Mouse (Mus musculus): ENCODE measurements at regions not wholly inside any gene's neighbourhood (a gene's known extent, or its start where the extent isn't known, plus 50 kb on each side); places are given as distances from the start of the nearest gene placed in this dataset.

DNA sequence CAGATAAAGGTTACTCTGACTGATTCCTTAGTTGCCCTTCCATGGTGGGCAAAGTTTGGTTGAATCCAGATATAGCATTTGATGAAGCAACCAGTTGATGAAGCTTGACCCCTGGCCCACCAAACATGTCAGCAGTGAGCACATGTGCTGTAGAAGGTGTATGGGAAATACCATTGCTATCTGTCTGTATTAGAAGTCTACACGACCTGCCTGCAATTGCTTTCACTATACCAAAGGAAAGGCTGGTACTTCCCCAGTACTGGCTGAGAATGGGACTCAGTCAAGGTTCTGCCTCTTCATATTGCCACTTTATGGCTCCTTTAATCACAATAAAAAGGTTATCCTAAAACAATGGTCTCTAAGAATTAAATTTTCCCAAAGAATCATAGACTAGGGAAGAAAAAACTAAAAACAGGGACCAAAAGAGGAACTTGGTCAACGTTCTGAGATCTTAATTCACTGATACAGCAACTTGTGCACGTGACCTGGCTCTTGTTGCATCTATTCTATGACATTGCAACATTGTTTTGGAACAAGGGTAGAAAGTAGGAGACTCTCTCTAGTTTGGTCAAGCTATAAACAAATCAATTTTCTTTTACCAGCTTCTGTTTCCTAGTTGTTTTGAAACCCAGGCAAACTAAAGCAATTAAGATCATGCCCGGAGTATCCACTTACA lies 284.0 kb downstream of the Rapgef2 start:
- 54% methylated on average over 4 of the region's 4 CpGs for WGBS
- no peak overlapping the region for H3K27ac ChIP-seq (ENCODE audit: control insufficient read depth, insufficient read depth, low read length)
- no peak for TF ChIP-seq CTCF (IDR thresholded peaks at IDR 0.05; ENCODE audit: borderline replicate concordance, control insufficient read depth, extremely low read depth, insufficient read depth, low read length, poor library complexity)
- no peak for TF ChIP-seq POLR2A (IDR thresholded peaks at IDR 0.05; ENCODE audit: control insufficient read depth, extremely low read depth, insufficient read depth, low read length, poor library complexity)
- no peak for DNase-seq
- H3K4me1 ChIP-seq (replicated peaks; ENCODE audit: control insufficient read depth, insufficient read depth, low read length) = no peaks in the 10 kb centered on the region
- no peaks in the 10 kb centered on the region for H3K27me3 ChIP-seq (ENCODE audit: control insufficient read depth, insufficient read depth, low read length)
- no peaks in the 10 kb centered on the region for H3K36me3 ChIP-seq (ENCODE audit: control insufficient read depth, insufficient read depth, low read length)
- H3K4me3 ChIP-seq (ENCODE audit: control insufficient read depth, insufficient read depth, low read length) = no peak overlapping the region

DNA sequence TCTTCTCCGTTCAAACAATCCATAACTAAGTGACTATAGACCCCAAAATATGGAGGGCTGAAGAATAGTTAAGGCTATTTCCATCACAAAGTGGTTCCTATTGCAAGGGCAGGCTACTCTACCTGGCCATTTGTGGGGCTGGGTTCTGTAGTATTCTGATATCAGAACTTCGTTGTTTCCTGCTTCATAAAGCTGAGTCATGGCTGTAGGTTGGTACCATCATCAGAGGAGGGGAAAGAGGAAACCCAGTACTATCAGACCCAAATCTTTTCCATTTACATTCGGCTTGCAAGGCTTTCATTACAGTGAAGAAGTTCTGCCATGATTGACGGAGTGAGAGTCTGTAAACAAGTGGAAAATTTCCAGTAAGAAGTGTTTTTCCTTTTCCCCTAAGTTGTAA lies 284.6 kb downstream of the Rapgef2 start:
- Histone ChIP-seq H3K27ac (ENCODE audit: control insufficient read depth, insufficient read depth, low read length) (no peak overlapping the region), H3K4me3 (ENCODE audit: control insufficient read depth, insufficient read depth, low read length) (no peak overlapping the region), H3K4me1 (replicated peaks; ENCODE audit: control insufficient read depth, insufficient read depth, low read length) (no peaks in the 10 kb centered on the region), H3K27me3 (ENCODE audit: control insufficient read depth, insufficient read depth, low read length) (no peaks in the 10 kb centered on the region), H3K36me3 (ENCODE audit: control insufficient read depth, insufficient read depth, low read length) (no peaks in the 10 kb centered on the region)
- WGBS = 82% methylated on average over 4 of the region's 4 CpGs
- TF ChIP-seq POLR2A (IDR thresholded peaks at IDR 0.05; ENCODE audit: control insufficient read depth, extremely low read depth, insufficient read depth, low read length, poor library complexity) (no peak), CTCF (IDR thresholded peaks at IDR 0.05; ENCODE audit: borderline replicate concordance, control insufficient read depth, extremely low read depth, insufficient read depth, low read length, poor library complexity) (no peak)
- DNase-seq = no peak

GRCm38 (mm10) chr3:79000293-79000692 lies 286.0 kb downstream of the Rapgef2 start:
- no peak for DNase-seq
- Histone ChIP-seq H3K36me3 (ENCODE audit: control insufficient read depth, insufficient read depth, low read length) (no peaks in the 10 kb centered on the region), H3K4me3 (ENCODE audit: control insufficient read depth, insufficient read depth, low read length) (no peak overlapping the region), H3K27me3 (ENCODE audit: control insufficient read depth, insufficient read depth, low read length) (no peaks in the 10 kb centered on the region), H3K27ac (ENCODE audit: control insufficient read depth, insufficient read depth, low read length) (no peak overlapping the region), H3K4me1 (replicated peaks; ENCODE audit: control insufficient read depth, insufficient read depth, low read length) (no peaks in the 10 kb centered on the region)
- 99% methylated on average over 2 of the region's 2 CpGs for WGBS
- no peak for TF ChIP-seq CTCF (IDR thresholded peaks at IDR 0.05; ENCODE audit: borderline replicate concordance, control insufficient read depth, extremely low read depth, insufficient read depth, low read length, poor library complexity)
- TF ChIP-seq POLR2A (IDR thresholded peaks at IDR 0.05; ENCODE audit: control insufficient read depth, extremely low read depth, insufficient read depth, low read length, poor library complexity) = no peak

GRCm38 (mm10) chr3:78999803-79000202 lies 286.5 kb downstream of the Rapgef2 start:
- no peak for TF ChIP-seq POLR2A (IDR thresholded peaks at IDR 0.05; ENCODE audit: control insufficient read depth, extremely low read depth, insufficient read depth, low read length, poor library complexity)
- TF ChIP-seq CTCF (IDR thresholded peaks at IDR 0.05; ENCODE audit: borderline replicate concordance, control insufficient read depth, extremely low read depth, insufficient read depth, low read length, poor library complexity) = no peak
- Histone ChIP-seq H3K27me3 (ENCODE audit: control insufficient read depth, insufficient read depth, low read length) (no peaks in the 10 kb centered on the region), H3K36me3 (ENCODE audit: control insufficient read depth, insufficient read depth, low read length) (no peaks in the 10 kb centered on the region), H3K4me3 (ENCODE audit: control insufficient read depth, insufficient read depth, low read length) (no peak overlapping the region), H3K27ac (ENCODE audit: control insufficient read depth, insufficient read depth, low read length) (no peak overlapping the region), H3K4me1 (replicated peaks; ENCODE audit: control insufficient read depth, insufficient read depth, low read length) (no peaks in the 10 kb centered on the region)
- no peak for DNase-seq
- 90% methylated on average over 3 of the region's 3 CpGs for WGBS

DNA sequence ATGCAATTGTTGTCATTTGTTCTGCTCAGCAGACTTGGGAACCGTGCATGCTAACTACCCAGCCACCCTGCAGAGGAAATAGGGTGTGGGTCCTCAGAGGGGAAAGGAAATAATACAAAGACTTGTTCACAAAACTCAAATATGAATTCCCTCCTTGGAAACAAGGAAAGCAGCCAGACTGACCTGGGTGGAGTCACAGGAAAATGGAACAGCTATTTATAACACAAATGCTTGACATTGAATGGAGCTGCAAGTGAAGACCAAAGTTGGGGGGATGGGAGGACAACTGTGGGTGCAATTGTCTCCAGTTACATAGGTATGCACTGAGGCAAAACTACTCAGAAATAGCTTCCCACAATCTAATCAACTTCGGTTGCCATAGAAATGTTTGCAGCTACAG lies 298.2 kb downstream of the Rapgef2 start:
- TF ChIP-seq CTCF (IDR thresholded peaks at IDR 0.05; ENCODE audit: borderline replicate concordance, control insufficient read depth, extremely low read depth, insufficient read depth, low read length, poor library complexity) (no peak), POLR2A (IDR thresholded peaks at IDR 0.05; ENCODE audit: control insufficient read depth, extremely low read depth, insufficient read depth, low read length, poor library complexity) (no peak)
- Histone ChIP-seq H3K27ac (ENCODE audit: control insufficient read depth, insufficient read depth, low read length) (no peak overlapping the region), H3K4me1 (replicated peaks; ENCODE audit: control insufficient read depth, insufficient read depth, low read length) (no peaks in the 10 kb centered on the region), H3K4me3 (ENCODE audit: control insufficient read depth, insufficient read depth, low read length) (no peak overlapping the region), H3K27me3 (ENCODE audit: control insufficient read depth, insufficient read depth, low read length) (no peaks in the 10 kb centered on the region), H3K36me3 (ENCODE audit: control insufficient read depth, insufficient read depth, low read length) (no peaks in the 10 kb centered on the region)
- DNase-seq = no peak
- 55% methylated on average over 2 of the region's 2 CpGs for WGBS

DNA sequence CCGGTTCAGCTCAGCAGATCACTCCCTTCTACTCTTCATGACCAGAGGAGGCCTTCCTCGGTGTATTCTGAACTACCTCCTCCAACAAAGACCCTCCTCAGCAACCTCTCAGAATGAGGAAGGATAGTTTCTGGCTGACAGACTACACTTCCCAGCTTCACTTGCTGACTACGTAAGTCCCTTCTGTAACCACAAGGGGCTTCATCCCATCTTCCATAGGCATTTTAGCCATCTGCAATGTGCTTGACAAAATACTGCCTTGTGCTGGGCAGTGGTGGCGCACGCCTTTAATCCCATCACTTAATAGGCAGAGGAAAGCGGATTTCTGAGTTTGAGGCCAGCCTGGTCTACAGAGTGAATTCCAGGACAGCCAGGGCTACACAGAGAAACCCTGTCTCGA lies 299.6 kb downstream of the Rapgef2 start:
- TF ChIP-seq POLR2A (IDR thresholded peaks at IDR 0.05; ENCODE audit: control insufficient read depth, extremely low read depth, insufficient read depth, low read length, poor library complexity) = no peak
- TF ChIP-seq CTCF (IDR thresholded peaks at IDR 0.05; ENCODE audit: borderline replicate concordance, control insufficient read depth, extremely low read depth, insufficient read depth, low read length, poor library complexity) = no peak
- Histone ChIP-seq H3K4me3 (ENCODE audit: control insufficient read depth, insufficient read depth, low read length) (no peak overlapping the region), H3K27ac (ENCODE audit: control insufficient read depth, insufficient read depth, low read length) (no peak overlapping the region)

DNA sequence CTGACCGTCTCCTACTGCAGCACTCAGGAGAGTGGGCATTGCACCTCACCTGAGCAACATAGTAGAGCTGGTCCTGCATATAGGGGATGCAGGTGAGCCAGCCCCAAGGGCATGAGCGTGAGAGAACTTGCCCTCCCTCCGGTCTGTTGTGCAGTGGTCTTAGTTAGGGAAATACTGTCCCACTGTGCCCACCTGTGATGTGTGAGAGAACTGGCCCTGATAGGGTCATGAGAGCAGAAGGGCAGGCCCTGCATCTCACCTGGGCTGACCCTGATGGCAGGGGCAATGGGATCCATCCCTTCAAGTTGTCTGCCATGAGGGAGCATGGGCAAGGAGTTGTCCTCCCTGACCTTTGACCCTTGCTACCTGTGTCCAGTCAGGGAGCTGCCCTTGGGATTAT lies 305.3 kb downstream of the Rapgef2 start:
- Histone ChIP-seq H3K4me1 (replicated peaks; ENCODE audit: control insufficient read depth, insufficient read depth, low read length) (no peaks in the 10 kb centered on the region), H3K27ac (ENCODE audit: control insufficient read depth, insufficient read depth, low read length) (no peak overlapping the region), H3K4me3 (ENCODE audit: control insufficient read depth, insufficient read depth, low read length) (no peak overlapping the region), H3K27me3 (ENCODE audit: control insufficient read depth, insufficient read depth, low read length) (no peaks in the 10 kb centered on the region), H3K36me3 (ENCODE audit: control insufficient read depth, insufficient read depth, low read length) (no peaks in the 10 kb centered on the region)
- WGBS = 96% methylated on average over 3 of the region's 3 CpGs
- DNase-seq = no peak
- TF ChIP-seq CTCF (IDR thresholded peaks at IDR 0.05; ENCODE audit: borderline replicate concordance, control insufficient read depth, extremely low read depth, insufficient read depth, low read length, poor library complexity) = no peak
- no peak for TF ChIP-seq POLR2A (IDR thresholded peaks at IDR 0.05; ENCODE audit: control insufficient read depth, extremely low read depth, insufficient read depth, low read length, poor library complexity)

More for the DNA sequence above, 299.6 kb downstream of the Rapgef2 start:
- no peaks in the 10 kb centered on the region for H3K36me3 ChIP-seq (ENCODE audit: control insufficient read depth, insufficient read depth, low read length)
- H3K27me3 ChIP-seq (ENCODE audit: control insufficient read depth, insufficient read depth, low read length) = no peaks in the 10 kb centered on the region
- DNase-seq = no peak
- WGBS = 85% methylated on average over 7 of the region's 7 CpGs
- no peaks in the 10 kb centered on the region for H3K4me1 ChIP-seq (replicated peaks; ENCODE audit: control insufficient read depth, insufficient read depth, low read length)
